Mouse (Mus musculus) ES-E14 (cell line): ENCODE data around the gene Msto1. TPM values are rescaled to one million over a fixed set of nuclear protein-coding genes. Genes with fewer than 3 reads are reported as not detected.
A peak's percentile ranks its signal among the peaks of the same experiment; 100 is the strongest.
"Not testable (repeated sequence)": the region's sequence is repeated elsewhere in the genome, so short reads cannot be mapped to it uniquely, and the experiment has no call there.

Experiments used
- DNase-seq: peaks from one replicate; pipeline ENCODE4 v3.0.0-alpha.2; 2013; ENCODE audit warnings: low read depth, low spot score
- H3K27ac ChIP-seq: 2 replicates; pipeline ENCODE4 v1.5.1; 2012; ENCODE audit warnings: low read depth, mild to moderate bottlenecking, low read length, moderate library complexity, mixed read lengths; ENCODE audit not compliant: poor library complexity, insufficient read depth, severe bottlenecking
- H3K36me3 ChIP-seq: 2 replicates; pipeline ENCODE4 v1.6.1; 2012; ENCODE audit warnings: mild to moderate bottlenecking, low read length, moderate library complexity, mixed read lengths; ENCODE audit not compliant: control insufficient read depth, poor library complexity, insufficient read depth, severe bottlenecking
- H3K4me1 ChIP-seq, 2 experiments: fragments of 150-350 bp in 1 of 2; sonication (generic) in 1 of 2; 2 replicates each; pipeline ENCODE4 v1.6.1; 2012; ENCODE audit warnings: low read length in 2 of 2, mild to moderate bottlenecking in 1 of 2, mixed read lengths in 1 of 2; ENCODE audit not compliant: control insufficient read depth in 2 of 2, insufficient read depth in 2 of 2, poor library complexity in 1 of 2
- H3K4me3 ChIP-seq, 2 experiments: fragments of 150-350 bp in 1 of 2; sonication (generic) in 1 of 2; 2 replicates each; pipeline ENCODE4 v1.5.1; 2012; ENCODE audit warnings: low read length in 2 of 2, low read depth in 1 of 2, mild to moderate bottlenecking in 1 of 2, mixed read lengths in 1 of 2; ENCODE audit not compliant: insufficient read depth in 1 of 2, poor library complexity in 1 of 2, severe bottlenecking in 1 of 2
- H3K9ac ChIP-seq: 2 replicates; pipeline ENCODE4 v1.6.1; 2012; ENCODE audit warnings: low read depth, mild to moderate bottlenecking, low read length, mixed read lengths; ENCODE audit not compliant: poor library complexity, insufficient read depth, severe bottlenecking
- H3K9me3 ChIP-seq: fragments of 150-350 bp; sonication (generic); 2 replicates; pipeline ENCODE4 v1.6.1; 2012; ENCODE audit warnings: low read depth, mild to moderate bottlenecking, low read length; ENCODE audit not compliant: control insufficient read depth, insufficient read depth
- CHD2 ChIP-seq: IDR thresholded peaks from 2 replicates; pipeline ENCODE4 v1.6.1; 2014; ENCODE audit warnings: mild to moderate bottlenecking, low read depth, low read length, inconsistent platforms
- HCFC1 ChIP-seq: IDR thresholded peaks from 2 replicates; pipeline ENCODE4 v1.6.1; 2012; ENCODE audit warnings: low read length, inconsistent platforms, borderline replicate concordance; ENCODE audit not compliant: insufficient read depth
- MAFK ChIP-seq: IDR thresholded peaks from 2 replicates; pipeline ENCODE4 v1.6.1; 2014; ENCODE audit warnings: mild to moderate bottlenecking, low read depth, low read length, inconsistent platforms; ENCODE audit not compliant: insufficient read depth
- ZC3H11A ChIP-seq: IDR thresholded peaks from 2 replicates; pipeline ENCODE4 v1.6.1; 2012; ENCODE audit warnings: low read depth, mild to moderate bottlenecking, inconsistent platforms, low read length, borderline replicate concordance
- ZNF384 ChIP-seq: IDR thresholded peaks from 2 replicates; pipeline ENCODE4 v1.6.1; 2012; ENCODE audit warnings: low read depth, low read length, inconsistent platforms
- in situ Hi-C, 2 experiments: fragments of 600-800 bp; cut with MboI; formaldehyde crosslinking; loops; one replicate each; pipeline ENCODE4 v1.15.1; 2025; ENCODE audit warnings: low sequenced_read_pairs in 2 of 2, inconsistent platforms in 1 of 2; ENCODE audit not compliant: unreplicated experiment in 2 of 2
- total RNA-seq: library from RNA; depleted of rRNA; stranded (reverse); fragments of 300-350 nt; gene quantifications from 2 replicates; pipeline ENCODE4 v1.2.3, GENCODE M21; 2012; rRNA removed

Msto1 gene
- total RNA-seq, result 74.5 and 78.3 TPM in 2 replicates

GRCm38 (mm10) chr3:88913511-88914383 lies at the start of gene Msto1:
Gene Msto1, minus strand, starts transcription at chr3:88913999.
- TF ChIP-seq CHD2, result no peak
- no peak; the same call in 1 of the 2 replicates for TF ChIP-seq HCFC1
- no peak for TF ChIP-seq MAFK
- no peak for TF ChIP-seq ZC3H11A
- no peak for TF ChIP-seq ZNF384
- H3K27ac ChIP-seq, result peak within 1 kb of the TSS; percentile 64
- peak within 1 kb of the TSS; percentile 84 to 87 for H3K4me3 ChIP-seq
- no peaks in the 10 kb centered on the region for H3K9me3 ChIP-seq
- H3K4me1 ChIP-seq, result peaks cover 0 to 5% of the 10 kb centered on the region in 2 experiments; a peak in 2 of 4 replicates
- in situ Hi-C loops, result no loop called here
- H3K36me3 ChIP-seq, result peaks cover 38% of the 10 kb centered on the region
- H3K9ac ChIP-seq, result peak within 1 kb of the TSS; percentile 94
- peak; percentile 90 for DNase-seq

GRCm38 (mm10) chr3:88963211-88963610 lies 49.4 kb upstream of the Msto1 start:
- H3K9me3 ChIP-seq, H3K27ac ChIP-seq, H3K4me1 ChIP-seq, H3K4me3 ChIP-seq, H3K9ac ChIP-seq, in situ Hi-C loops, H3K36me3 ChIP-seq, DNase-seq: not testable (repeated sequence)

- Histone ChIP-seq H3K27ac (no peak overlapping the region), H3K9me3 (no peaks in the 10 kb centered on the region), H3K36me3 (no peaks in the 10 kb centered on the region), H3K4me1 (peaks cover 0 to 7% of the 10 kb centered on the region in 2 experiments; a peak in 1 of 4 replicates), H3K9ac (no peak overlapping the region), H3K4me3 (no peak overlapping the region)
- no peak for DNase-seq
- no peak for TF ChIP-seq ZNF384
- no peak for TF ChIP-seq MAFK
- no peak for TF ChIP-seq CHD2
- TF ChIP-seq HCFC1, result no peak
- TF ChIP-seq ZC3H11A, result no peak
- in situ Hi-C loops, result no loop called here
Observed at GRCm38 (mm10) chr3:88953736-88954135, 39.9 kb upstream of the Msto1 start.

- Histone ChIP-seq H3K36me3 (no peaks in the 10 kb centered on the region), H3K9me3 (no peaks in the 10 kb centered on the region), H3K4me3 (no peak overlapping the region), H3K4me1 (peaks cover 0 to 7% of the 10 kb centered on the region in 2 experiments; a peak in 1 of 4 replicates), H3K9ac (no peak overlapping the region), H3K27ac (no peak overlapping the region)
- no peak for DNase-seq
- in situ Hi-C loops, result no loop called here
- TF ChIP-seq MAFK (no peak), CHD2 (no peak), HCFC1 (no peak), ZNF384 (no peak), ZC3H11A (no peak)
Observed at GRCm38 (mm10) chr3:88953246-88953645, 39.4 kb upstream of the Msto1 start.
